Mouse (Mus musculus) heart, postnatal 10 days (tissue): ENCODE results near the gene 2010300C02Rik. TPM values are rescaled to one million over a fixed set of nuclear protein-coding genes. Genes with fewer than 3 reads are reported as not detected.

Experiments
- DNase-seq, 2 experiments: peaks; one replicate each; pipeline ENCODE4 v3.0.0; 2021
- intact Hi-C: fragments of 180-260 bp; cut with DNase I; formaldehyde crosslinking; loops from one replicate; pipeline ENCODE4 v1.15.1; 2025
- total RNA-seq, 2 experiments: library from RNA; stranded (reverse); gene quantifications; 2 replicates each; pipeline ENCODE4 v1.2.3; 2021

The 2010300C02Rik gene
- total RNA-seq, 2 experiments from 2014 or later = 0.98 to 1.0 TPM

DNA sequence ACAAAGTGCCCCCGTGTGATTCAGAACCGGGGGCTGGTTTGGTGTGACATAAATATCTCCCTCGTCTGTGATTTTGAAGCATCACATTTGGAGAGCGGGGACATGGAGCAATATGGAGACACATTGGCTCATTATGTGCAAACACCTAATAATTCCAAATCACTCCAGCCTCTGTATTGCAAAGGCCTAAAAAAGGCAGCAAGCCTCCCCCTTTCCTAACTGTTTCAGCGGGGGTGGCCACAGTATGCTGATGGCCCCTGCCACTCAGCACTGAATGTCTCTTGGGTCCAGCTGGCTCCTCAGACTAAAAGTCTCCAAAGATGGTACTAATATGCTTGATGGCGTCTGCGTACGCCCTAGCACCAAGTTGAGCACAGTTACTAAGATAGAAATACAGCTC is 45.6 kb downstream of the 2010300C02Rik start:
- intact Hi-C loops = loop anchor here (10.0 kb wide), 1 partner anchor 311 kb away; no protein-coding TSS in a partner anchor
- DNase-seq = no peak

- intact Hi-C loops = loop anchor here (10.0 kb wide), 1 partner anchor 313 kb away; no protein-coding TSS in a partner anchor
- DNase-seq = no peak
Observed at GRCm38 (mm10) chr1:37671316-37671715, 48.6 kb downstream of the 2010300C02Rik start.

DNA sequence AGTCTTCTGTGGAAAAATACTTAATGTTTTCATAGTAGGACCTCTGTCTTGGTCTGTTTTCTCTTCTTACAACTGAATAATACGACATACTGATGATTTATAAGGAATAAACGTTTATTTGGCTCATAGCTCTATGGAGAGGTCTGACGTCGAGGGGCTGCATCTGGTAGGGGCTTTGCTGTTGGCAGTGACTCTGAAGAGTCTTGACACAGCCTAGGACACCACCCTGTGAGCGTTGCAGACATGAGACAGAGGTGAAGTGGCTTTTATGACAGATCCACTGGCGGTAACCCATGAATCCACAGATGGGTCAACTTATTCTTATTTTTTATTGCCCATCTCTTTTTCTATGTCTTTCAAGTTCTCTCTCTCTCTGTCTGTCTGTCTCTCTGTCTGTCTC is 52.5 kb downstream of the 2010300C02Rik start:
- DNase-seq = no peak
- intact Hi-C loops = no loop called here

- intact Hi-C loops = no loop called here
Observed at GRCm38 (mm10) chr1:37666587-37666986, 53.3 kb downstream of the 2010300C02Rik start.

DNA sequence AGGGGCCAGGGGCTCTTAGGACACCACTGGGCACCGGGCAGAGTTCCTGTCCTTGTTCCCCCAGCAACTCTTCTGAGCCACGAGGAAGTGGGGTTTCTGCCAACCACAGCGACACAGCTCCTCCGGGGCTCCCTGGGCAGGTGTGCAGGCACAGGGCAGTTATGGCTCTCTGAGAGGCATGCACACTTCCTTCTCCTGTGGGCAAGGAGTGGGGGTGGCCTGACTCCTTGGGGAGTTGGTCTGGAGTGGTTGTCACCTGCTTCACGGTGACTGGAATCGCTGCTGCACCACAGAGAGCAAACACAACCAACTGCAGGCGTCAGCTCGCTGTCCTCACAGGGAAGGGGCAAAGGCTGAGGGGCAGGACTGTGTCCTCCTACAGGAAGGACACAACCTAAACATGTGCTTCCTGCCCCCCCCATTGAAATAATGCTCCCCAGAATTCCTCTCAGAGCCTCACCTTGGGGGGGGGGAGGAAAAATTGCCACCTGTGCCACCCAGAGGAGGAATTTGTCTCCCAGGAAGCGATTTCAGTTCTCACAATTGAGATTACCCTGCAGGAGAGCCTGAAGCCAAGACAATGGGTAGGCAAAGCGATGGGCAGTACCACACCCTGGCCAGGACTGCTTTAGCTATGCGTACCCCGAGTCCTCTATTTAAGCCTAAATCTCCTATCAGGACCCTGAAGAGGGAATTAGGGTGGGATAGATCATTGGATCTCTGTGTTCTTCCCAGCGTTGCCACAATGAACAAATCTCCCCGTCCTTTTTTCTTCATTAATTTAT is 54.2 kb downstream of the 2010300C02Rik start:
- intact Hi-C loops = no loop called here
- DNase-seq = no peak

More at GRCm38 (mm10) chr1:37666587-37666986, 53.3 kb downstream of the 2010300C02Rik start:
- DNase-seq = no peak

DNA sequence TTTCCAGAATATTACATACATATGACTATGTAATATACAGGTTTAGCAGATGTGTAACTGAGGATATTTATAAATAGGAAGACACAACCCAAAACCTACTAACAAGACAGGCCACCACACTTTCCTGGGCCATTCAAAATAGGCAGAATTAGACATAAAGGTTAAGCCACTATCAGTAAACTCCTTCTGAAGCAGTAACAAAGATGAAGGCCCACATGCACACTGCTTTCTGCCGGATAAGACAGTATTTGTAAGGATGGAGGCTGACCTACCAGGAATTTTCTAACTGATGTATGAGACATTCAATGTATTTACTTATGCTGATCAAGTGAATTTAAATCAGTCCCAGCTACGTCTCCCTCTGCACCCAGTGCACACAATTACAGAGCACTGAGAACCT is 55.4 kb downstream of the 2010300C02Rik start:
- intact Hi-C loops = no loop called here
- DNase-seq = no peak

DNA sequence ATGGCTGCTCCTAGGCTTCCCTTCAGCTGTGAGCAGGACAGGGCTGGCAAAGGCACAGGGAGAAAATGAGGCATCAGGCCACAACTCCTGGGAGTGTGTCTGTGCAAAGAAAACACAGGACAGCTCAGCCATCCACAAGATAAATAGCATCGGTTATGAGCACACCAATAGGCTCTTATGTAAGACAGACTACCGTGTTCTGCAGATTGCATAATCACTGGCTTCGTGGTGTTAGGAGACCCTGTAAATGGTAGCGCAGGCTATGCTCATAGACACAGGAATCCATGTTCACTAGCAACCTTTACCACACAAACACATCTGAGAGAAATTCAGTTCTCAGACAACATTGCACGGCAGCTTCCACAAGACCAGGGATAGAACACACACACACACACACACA is 56.3 kb downstream of the 2010300C02Rik start:
- intact Hi-C loops = no loop called here
- no peak for DNase-seq

DNA sequence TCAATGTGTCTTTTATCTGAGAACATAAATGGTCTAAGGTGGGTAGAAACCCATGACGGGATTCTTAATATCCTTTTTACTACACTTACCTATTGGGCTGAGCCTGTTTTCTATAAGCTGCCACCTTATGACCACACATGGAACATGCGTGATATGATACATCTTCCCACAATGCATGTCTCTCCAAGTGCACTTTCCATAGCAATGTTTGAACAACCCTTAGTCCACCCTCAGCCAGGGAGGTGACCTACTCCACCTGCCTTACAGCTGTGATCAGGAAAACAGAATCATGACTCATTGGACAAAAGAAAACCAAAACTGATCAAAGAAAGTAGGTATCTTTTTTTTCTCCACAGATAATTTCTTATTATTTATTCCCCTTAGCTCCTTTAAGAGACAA is 63.9 kb downstream of the 2010300C02Rik start:
- intact Hi-C loops = no loop called here
- DNase-seq = no peak

GRCm38 (mm10) chr1:37653992-37654391 is 65.9 kb downstream of the 2010300C02Rik start:
- intact Hi-C loops = no loop called here

DNA sequence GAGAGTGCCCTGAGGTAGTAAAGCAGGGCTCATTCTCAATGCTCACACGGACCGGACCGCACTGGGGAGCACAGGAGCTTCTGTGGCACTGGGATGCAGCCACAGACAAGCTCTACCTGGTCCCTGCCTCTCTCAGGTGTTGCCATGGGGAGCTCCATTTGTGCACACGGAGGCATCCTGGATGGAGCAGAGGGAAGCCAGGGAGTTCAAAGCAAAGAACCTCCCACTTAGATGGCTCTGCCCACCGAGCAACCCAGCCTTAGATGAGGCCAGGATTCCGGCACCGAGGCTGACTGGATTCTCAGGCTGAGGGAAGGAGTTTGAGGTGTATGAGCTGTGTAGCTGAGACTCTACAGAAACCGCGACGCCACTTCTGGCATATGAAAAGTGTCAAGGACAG is 72.8 kb downstream of the 2010300C02Rik start:
- DNase-seq = no peak
- intact Hi-C loops = no loop called here

More at GRCm38 (mm10) chr1:37653992-37654391, 65.9 kb downstream of the 2010300C02Rik start:
- no peak for DNase-seq

GRCm38 (mm10) chr1:37644501-37644900 is 75.4 kb downstream of the 2010300C02Rik start:
- no peak for DNase-seq
- intact Hi-C loops = no loop called here

DNA sequence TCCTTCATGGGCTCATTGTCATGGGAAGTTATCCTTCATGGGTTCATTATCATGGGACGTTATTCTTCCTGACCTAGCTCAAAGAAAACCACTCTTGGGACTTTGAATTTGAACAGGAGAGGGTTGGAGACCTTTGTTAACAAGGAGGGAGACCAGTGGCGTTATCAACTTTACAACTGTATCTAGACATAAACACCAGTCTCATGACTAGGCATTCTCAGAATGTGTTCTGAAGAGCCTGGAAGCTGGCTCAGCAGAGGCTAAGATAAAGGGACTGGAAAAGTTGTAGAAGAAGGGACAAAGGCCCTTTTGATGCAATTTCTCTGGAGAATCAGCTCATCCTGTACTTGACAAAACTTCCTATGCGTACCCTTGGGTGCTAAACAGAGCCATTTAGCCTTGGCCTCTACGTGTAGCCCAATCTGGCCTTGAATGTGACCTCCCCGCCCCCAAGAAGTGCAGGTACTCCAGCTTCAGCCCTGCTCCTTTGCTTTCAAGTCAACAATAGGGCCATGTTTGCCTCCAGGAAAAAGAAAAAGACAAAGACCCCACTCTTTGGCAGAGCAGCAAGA is 76.0 kb downstream of the 2010300C02Rik start:
- intact Hi-C loops = no loop called here
- DNase-seq = no peak

DNA sequence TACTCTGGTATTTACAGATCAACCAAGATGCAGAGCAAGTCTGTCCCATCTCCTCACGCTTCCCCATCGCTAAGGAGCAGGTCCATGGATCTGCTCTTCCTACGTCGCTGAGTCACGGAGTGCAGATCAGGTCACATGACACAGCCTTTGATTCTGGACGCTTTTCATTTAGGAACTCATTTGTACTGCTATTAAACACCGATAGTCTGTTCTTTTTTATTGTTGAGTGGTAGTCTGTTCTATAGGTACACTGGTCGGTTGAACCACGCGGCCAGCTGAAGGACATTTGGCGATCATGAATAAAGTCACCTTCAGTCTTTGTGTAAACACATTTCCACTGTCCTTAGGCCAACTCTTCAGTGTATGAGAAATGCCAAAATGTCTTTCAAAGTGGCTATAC is 78.5 kb downstream of the 2010300C02Rik start:
- intact Hi-C loops = no loop called here
- no peak for DNase-seq

GRCm38 (mm10) chr1:37639101-37639500 is 80.8 kb downstream of the 2010300C02Rik start:
- intact Hi-C loops = loop anchor here (1.0 kb wide), 1 partner anchor 367 kb away; no protein-coding TSS in a partner anchor

GRCm38 (mm10) chr1:37638560-37638959 is 81.3 kb downstream of the 2010300C02Rik start:
- no peak for DNase-seq
- intact Hi-C loops = no loop called here

More at GRCm38 (mm10) chr1:37639101-37639500, 80.8 kb downstream of the 2010300C02Rik start:
- peak; percentile 84 to 89 for DNase-seq

DNA sequence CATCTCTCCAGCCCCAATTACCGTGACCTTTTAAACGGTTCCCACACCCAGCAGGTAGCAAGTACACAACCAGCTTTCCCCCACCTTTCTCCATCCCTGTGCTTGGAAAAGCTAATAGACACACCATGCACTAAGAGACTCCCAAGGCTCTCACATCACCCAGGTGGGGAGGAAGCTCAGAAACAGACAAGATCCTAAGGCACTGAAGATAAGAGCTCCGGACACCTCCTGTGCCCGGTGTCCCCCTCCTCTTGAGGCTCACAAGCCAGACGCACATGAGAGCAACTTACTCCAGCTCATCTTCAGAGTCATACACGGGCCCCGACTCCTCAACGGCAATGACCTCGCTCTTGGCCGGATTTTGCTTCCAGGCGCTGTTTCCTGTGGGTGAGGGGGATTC is 82.3 kb downstream of the 2010300C02Rik start:
- intact Hi-C loops = no loop called here
- DNase-seq = no peak

DNA sequence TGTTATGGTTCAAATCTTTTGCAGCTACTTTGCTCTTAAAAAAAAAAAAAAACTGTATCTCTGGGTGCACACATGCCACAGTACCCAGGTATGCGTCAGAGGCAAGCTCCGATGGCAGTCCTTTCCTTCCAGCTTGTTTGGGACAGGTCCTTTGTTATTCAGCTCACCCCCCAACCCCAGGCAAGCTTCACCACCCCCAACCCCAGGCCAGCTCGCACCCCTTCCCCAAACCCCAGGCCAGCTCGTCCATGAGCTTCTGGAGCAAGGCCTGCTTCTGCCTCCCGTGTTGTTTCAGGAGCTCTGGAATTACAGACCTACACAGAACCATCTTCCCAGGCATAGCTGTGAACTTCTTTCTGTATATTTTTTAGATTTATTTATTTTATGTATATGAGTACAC is 83.1 kb downstream of the 2010300C02Rik start:
- no peak for DNase-seq
- intact Hi-C loops = loop anchor here (1.0 kb wide), 1 partner anchor 189 kb away; no protein-coding TSS in a partner anchor

DNA sequence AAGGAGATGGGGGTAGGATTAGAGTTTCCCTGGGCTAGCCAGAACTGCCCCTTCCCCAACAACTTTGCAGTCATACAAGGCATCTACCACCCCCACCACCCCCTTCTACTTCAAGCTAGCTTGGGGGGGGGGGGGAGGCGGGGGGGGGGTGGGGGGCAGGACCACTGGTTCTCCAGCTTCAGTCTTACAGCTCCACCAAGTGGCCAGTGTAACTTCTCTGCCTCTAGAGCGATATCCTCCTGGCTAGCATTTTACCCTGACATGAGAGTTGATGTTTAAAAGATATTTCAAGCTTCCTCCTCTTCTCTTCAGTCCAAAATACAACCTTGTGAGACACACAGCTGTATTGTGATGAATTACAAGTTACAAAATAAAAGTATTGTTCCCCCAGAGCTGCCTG is 83.7 kb downstream of the 2010300C02Rik start:
- intact Hi-C loops = loop anchor here (1.0 kb wide), 1 partner anchor 188 kb away; no protein-coding TSS in a partner anchor
- DNase-seq = peak in 1 of 2 experiments; percentile 47

- no peak for DNase-seq
- intact Hi-C loops = loop anchor here (1.0 kb wide), 1 partner anchor 187 kb away; no protein-coding TSS in a partner anchor
Observed at GRCm38 (mm10) chr1:37635716-37636115, 84.2 kb downstream of the 2010300C02Rik start.

- intact Hi-C loops = loop anchor here (5.0 kb wide), 1 partner anchor 47 kb away; no protein-coding TSS in a partner anchor
- DNase-seq = peak; percentile 50 to 63
Observed at GRCm38 (mm10) chr1:37634658-37635057, 85.2 kb downstream of the 2010300C02Rik start.

DNA sequence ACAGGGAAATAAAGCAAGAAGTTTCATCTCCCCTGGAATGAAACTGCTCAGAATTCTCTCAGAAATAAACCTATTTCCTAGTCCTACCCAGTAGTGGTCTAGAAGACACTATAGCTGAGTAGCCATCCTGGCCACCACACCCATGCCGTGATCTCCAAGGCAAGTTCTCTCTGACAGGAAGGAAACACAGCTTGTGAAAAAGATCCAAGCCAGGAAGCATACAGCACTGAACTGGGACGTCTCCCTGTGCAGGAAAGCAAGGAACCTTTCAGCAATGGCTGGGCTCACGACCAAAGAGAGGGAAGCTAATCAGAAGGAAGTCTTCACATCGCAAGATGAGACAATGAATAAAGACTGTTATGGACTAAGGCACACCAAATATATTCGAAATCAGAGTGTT is 86.4 kb downstream of the 2010300C02Rik start:
- intact Hi-C loops = loop anchor here (1.0 to 5.0 kb wide), 3 partner anchors 46 to 155 kb away; partner anchors contain the start of gene Mgat4a
- peak in 1 of 2 experiments; percentile 42 for DNase-seq
